Mouse (Mus musculus) ES-E14 (cell line): Measurements from ENCODE around the gene Bmp2k. TPM values are rescaled to one million over a fixed set of nuclear protein-coding genes. Genes with fewer than 3 reads are reported as not detected.

Experiments
- DNase-seq: peaks from one replicate; pipeline ENCODE4 v3.0.0-alpha.2; 2013; ENCODE audit warnings: low read depth, low spot score
- H3K27ac ChIP-seq: 2 replicates; pipeline ENCODE4 v1.5.1; 2012; ENCODE audit warnings: low read depth, mild to moderate bottlenecking, low read length, moderate library complexity, mixed read lengths; ENCODE audit not compliant: poor library complexity, insufficient read depth, severe bottlenecking
- H3K36me3 ChIP-seq: 2 replicates; pipeline ENCODE4 v1.6.1; 2012; ENCODE audit warnings: mild to moderate bottlenecking, low read length, moderate library complexity, mixed read lengths; ENCODE audit not compliant: control insufficient read depth, poor library complexity, insufficient read depth, severe bottlenecking
- H3K4me1 ChIP-seq, 2 experiments: fragments of 150-350 bp in 1 of 2; sonication (generic) in 1 of 2; 2 replicates each; pipeline ENCODE4 v1.6.1; 2012; ENCODE audit warnings: low read length in 2 of 2, mild to moderate bottlenecking in 1 of 2, mixed read lengths in 1 of 2; ENCODE audit not compliant: control insufficient read depth in 2 of 2, insufficient read depth in 2 of 2, poor library complexity in 1 of 2
- H3K4me3 ChIP-seq, 2 experiments: fragments of 150-350 bp in 1 of 2; sonication (generic) in 1 of 2; 2 replicates each; pipeline ENCODE4 v1.5.1; 2012; ENCODE audit warnings: low read length in 2 of 2, low read depth in 1 of 2, mild to moderate bottlenecking in 1 of 2, mixed read lengths in 1 of 2; ENCODE audit not compliant: insufficient read depth in 1 of 2, poor library complexity in 1 of 2, severe bottlenecking in 1 of 2
- H3K9ac ChIP-seq: 2 replicates; pipeline ENCODE4 v1.6.1; 2012; ENCODE audit warnings: low read depth, mild to moderate bottlenecking, low read length, mixed read lengths; ENCODE audit not compliant: poor library complexity, insufficient read depth, severe bottlenecking
- H3K9me3 ChIP-seq: fragments of 150-350 bp; sonication (generic); 2 replicates; pipeline ENCODE4 v1.6.1; 2012; ENCODE audit warnings: low read depth, mild to moderate bottlenecking, low read length; ENCODE audit not compliant: control insufficient read depth, insufficient read depth
- CHD2 ChIP-seq: IDR thresholded peaks from 2 replicates; pipeline ENCODE4 v1.6.1; 2014; ENCODE audit warnings: mild to moderate bottlenecking, low read depth, low read length, inconsistent platforms
- HCFC1 ChIP-seq: IDR thresholded peaks from 2 replicates; pipeline ENCODE4 v1.6.1; 2012; ENCODE audit warnings: low read length, inconsistent platforms, borderline replicate concordance; ENCODE audit not compliant: insufficient read depth
- MAFK ChIP-seq: IDR thresholded peaks from 2 replicates; pipeline ENCODE4 v1.6.1; 2014; ENCODE audit warnings: mild to moderate bottlenecking, low read depth, low read length, inconsistent platforms; ENCODE audit not compliant: insufficient read depth
- ZC3H11A ChIP-seq: IDR thresholded peaks from 2 replicates; pipeline ENCODE4 v1.6.1; 2012; ENCODE audit warnings: low read depth, mild to moderate bottlenecking, inconsistent platforms, low read length, borderline replicate concordance
- ZNF384 ChIP-seq: IDR thresholded peaks from 2 replicates; pipeline ENCODE4 v1.6.1; 2012; ENCODE audit warnings: low read depth, low read length, inconsistent platforms
- in situ Hi-C, 2 experiments: fragments of 600-800 bp; cut with MboI; formaldehyde crosslinking; loops; one replicate each; pipeline ENCODE4 v1.15.1; 2025; ENCODE audit warnings: low sequenced_read_pairs in 2 of 2, inconsistent platforms in 1 of 2; ENCODE audit not compliant: unreplicated experiment in 2 of 2
- total RNA-seq: library from RNA; depleted of rRNA; stranded (reverse); fragments of 300-350 nt; gene quantifications from 2 replicates; pipeline ENCODE4 v1.2.3, GENCODE M21; 2012

Gene Bmp2k
- total RNA-seq, 1 experiment = 7.1 TPM

DNA sequence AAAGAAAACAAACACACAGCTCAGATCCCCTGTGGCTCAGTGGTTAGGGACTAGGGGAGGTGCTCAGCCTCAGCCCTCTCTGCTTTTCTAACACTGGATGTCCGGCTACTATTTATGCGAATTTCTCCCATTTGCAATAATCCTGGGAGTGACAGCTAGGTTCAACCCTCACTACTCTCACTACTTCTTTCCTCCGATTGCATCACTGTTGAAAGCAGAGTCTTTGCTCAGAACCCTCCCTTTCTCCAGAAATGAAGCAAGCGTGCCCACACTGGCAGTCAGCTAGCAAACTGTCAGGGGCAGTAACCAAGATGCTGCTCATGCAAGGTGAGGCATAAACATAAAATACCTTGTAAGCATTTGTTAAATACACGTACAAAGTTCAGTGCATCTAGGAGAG, 110.8 kb downstream of the Bmp2k start:
- DNase-seq = no peak
- H3K27ac ChIP-seq = no peak overlapping the region
- no peak overlapping the region for H3K9ac ChIP-seq
- in situ Hi-C loops = loop anchor here (25.0 kb wide), 1 partner anchor 1079 kb away; no protein-coding TSS in a partner anchor
- H3K9me3 ChIP-seq = no peaks in the 10 kb centered on the region
- peaks cover 0 to 3% of the 10 kb centered on the region in 2 experiments; a peak in 2 of 4 replicates for H3K4me1 ChIP-seq
- peaks cover 3% of the 10 kb centered on the region; the same call in 1 of the 2 replicates for H3K36me3 ChIP-seq
- no peak overlapping the region for H3K4me3 ChIP-seq
- TF ChIP-seq CHD2 (no peak), ZC3H11A (no peak), MAFK (no peak), ZNF384 (no peak), HCFC1 (no peak)

DNA sequence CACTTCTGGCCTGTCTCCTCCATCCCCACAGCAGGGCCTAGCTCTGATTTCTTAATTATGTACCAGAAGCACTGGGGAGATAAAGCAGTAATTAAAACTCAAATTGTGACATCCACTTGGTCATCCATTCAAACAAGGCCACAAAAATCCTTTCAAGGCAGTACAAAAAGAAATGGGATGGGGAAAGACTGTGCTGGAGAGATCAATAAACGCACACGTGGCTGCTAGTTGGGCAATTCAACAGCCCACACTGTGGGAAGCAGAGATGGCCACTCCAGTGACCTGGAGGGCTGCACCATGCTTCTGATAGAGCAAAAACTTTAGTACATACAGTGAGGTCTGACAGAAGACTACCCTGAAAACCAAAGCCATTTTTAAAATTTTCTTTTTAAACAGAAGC, 112.6 kb downstream of the Bmp2k start:
- H3K4me1 ChIP-seq = peaks cover 0 to 3% of the 10 kb centered on the region in 2 experiments; a peak in 2 of 4 replicates

DNA sequence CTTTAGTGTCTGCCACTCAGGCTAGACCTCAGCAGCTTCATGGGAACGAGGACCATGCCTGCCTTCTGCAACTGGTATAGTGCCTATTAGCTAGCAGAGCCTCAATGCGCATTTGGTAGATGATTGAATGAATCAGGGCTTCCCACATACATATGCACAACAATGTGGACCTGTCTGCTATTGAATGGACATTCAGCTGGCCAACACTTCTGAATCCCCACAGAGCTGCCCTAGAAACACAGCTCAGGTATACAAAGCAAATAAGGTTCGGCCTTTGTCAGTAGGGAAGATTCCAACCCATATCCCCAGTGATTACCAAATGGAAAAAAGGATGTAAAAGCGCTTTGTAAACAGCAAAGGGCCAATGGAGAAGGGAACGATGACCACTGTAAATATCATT, 113.2 kb downstream of the Bmp2k start:
- TF ChIP-seq CHD2 (no peak), HCFC1 (no peak), ZNF384 (no peak), ZC3H11A (no peak), MAFK (no peak)
- Histone ChIP-seq H3K27ac (no peak overlapping the region), H3K4me3 (peak overlapping the region; percentile 79 to 81), H3K9me3 (no peaks in the 10 kb centered on the region), H3K36me3 (peaks cover 1% of the 10 kb centered on the region; the same call in 1 of the 2 replicates), H3K4me1 (peaks cover 0 to 3% of the 10 kb centered on the region in 2 experiments; a peak in 2 of 4 replicates), H3K9ac (peak overlapping the region; percentile 84; the same call in 1 of the 2 replicates)
- no peak for DNase-seq
- in situ Hi-C loops = loop anchor here (25.0 kb wide), 1 partner anchor 1077 kb away; no protein-coding TSS in a partner anchor

More for the DNA sequence above, 112.6 kb downstream of the Bmp2k start:
- Histone ChIP-seq H3K9ac (no peak overlapping the region), H3K9me3 (no peaks in the 10 kb centered on the region), H3K27ac (no peak overlapping the region), H3K4me3 (no peak overlapping the region), H3K36me3 (peaks cover 3% of the 10 kb centered on the region; the same call in 1 of the 2 replicates)
- no peak for TF ChIP-seq MAFK
- no peak for TF ChIP-seq ZC3H11A
- no peak for TF ChIP-seq CHD2
- no peak for TF ChIP-seq HCFC1
- TF ChIP-seq ZNF384 = no peak
- DNase-seq = no peak
- in situ Hi-C loops = loop anchor here (25.0 kb wide), 1 partner anchor 1077 kb away; no protein-coding TSS in a partner anchor

DNA sequence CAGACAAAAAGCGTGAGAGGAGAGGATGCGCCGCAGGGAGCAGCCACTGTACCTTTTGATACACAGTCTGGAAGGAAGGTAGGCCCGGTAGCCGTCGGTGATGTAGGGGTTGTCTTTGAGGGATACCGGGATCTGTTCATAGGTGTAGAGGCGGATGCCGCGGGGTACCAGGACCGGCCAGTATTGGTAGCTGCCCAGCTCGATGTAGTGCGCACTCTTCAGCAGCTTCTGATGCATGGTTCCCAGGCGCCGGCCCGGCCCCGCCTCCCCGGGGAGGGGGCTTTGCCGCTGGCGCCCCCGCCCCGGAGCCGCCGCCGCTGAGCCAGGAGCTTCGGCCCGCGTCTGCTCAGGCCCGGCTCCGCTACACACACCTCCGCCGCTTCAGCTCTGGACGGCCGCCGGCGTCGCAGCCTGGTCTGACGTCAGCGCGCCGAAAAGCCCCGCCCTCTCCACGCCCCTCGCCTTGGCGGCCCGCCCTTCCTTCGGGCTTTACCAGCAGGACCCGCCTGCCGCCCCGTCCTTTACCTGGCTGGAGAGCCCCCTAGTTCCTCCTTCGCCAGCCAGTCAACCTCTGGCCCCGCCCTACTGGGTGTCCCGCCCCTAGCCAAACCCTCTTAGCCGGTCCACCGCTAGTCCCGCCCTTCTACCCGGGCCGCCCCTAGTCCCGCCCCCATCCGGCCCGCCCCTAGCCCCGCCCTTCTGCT, 113.9 kb downstream of the Bmp2k start, which contains the start of gene Paqr3:
Gene Paqr3, minus strand, starts transcription at position 390 of the 704 bp plus-strand sequence.
- H3K36me3 ChIP-seq = no peaks in the 10 kb centered on the region
- peaks cover 0 to 3% of the 10 kb centered on the region in 2 experiments; a peak in 2 of 4 replicates for H3K4me1 ChIP-seq
- no peaks in the 10 kb centered on the region for H3K9me3 ChIP-seq
- TF ChIP-seq MAFK (no peak), CHD2 (no peak), ZNF384 (no peak)
- peak within 1 kb of the TSS; percentile 84 for H3K9ac ChIP-seq
- in situ Hi-C loops = loop anchor here (25.0 kb wide), 1 partner anchor 1076 kb away; no protein-coding TSS in a partner anchor
- H3K4me3 ChIP-seq = peak within 1 kb of the TSS; percentile 79 to 81
- no peak within 1 kb of the TSS for H3K27ac ChIP-seq
- DNase-seq = peak; percentile 93
